Mouse (Mus musculus): ENCODE measurements around the gene Fgd2.

GRCm38 (mm10) chr17:29418758-29419380 is 58.2 kb downstream of the Fgd2 start:
- TF ChIP-seq POLR2A (IDR thresholded peaks at IDR 0.05; ENCODE audit: low read depth, low read length) (no peak), CTCF (IDR thresholded peaks at IDR 0.05; ENCODE audit: extremely low read depth, insufficient read depth, insufficient read length, insufficient replicate concordance) (no peak)
